Mouse (Mus musculus): ENCODE measurements around the gene Gm48551. TPM values are rescaled to one million over a fixed set of nuclear protein-coding genes. Genes with fewer than 3 reads are reported as not detected.

Gene Gm48551
- total and polyA plus RNA-seq, 2 experiments from 2014 or later, result 0.88 to 10.2 TPM

- Histone ChIP-seq H3K27me3 (ENCODE audit: insufficient read depth, low read length) (no peaks in the 10 kb centered on the region), H3K4me3 (ENCODE audit: low read depth, low read length) (no peak overlapping the region), H3K9ac (replicated peaks; ENCODE audit: low read length, poor library complexity, severe bottlenecking) (0 out of 2 replicates have a peak overlapping the region, but pooled peaks have one; percentile 33), H3K4me1 (ENCODE audit: insufficient read depth, low read length) (no peaks in the 10 kb centered on the region), H3K36me3 (ENCODE audit: insufficient read depth, low read length) (peaks cover 22% of the 10 kb centered on the region), H3K9me3 (ENCODE audit: low read length) (no peaks in the 10 kb centered on the region), H3K27ac (ENCODE audit: low read depth, low read length) (no peak overlapping the region), H3K4me2 (ENCODE audit: low read depth, low read length, poor library complexity, severe bottlenecking) (no peak overlapping the region)
- ATAC-seq (ENCODE audit: low FRiP score) (no peak), DNase-seq (ENCODE audit: low spot score) (no peak)
- TF ChIP-seq CTCF (IDR thresholded peaks at IDR 0.05), result no peak
- 89% methylated on average over 6 of the region's 6 CpGs for WGBS
Measured at GRCm38 (mm10) chr10:81392270-81392669, 8.0 kb downstream of the Gm48551 start.

DNA sequence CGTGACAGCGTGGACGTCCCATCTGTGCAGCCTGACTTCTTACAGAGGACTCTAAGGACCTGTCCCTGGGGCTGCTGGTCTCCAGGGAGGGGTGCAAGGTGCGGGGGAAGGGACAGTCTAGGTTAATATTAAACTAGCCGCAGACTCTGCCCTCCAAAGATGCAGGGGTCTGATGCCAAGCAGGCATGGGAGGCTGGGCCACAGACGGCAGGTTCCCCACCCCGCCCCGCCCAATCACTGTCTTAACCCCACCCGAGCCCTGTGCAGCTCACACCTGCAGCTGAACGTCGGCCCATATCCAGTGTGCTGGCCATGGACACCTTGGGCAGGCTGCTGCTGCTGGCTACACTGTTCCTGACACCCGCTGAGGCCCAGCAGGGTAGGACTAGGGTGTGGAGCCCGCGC, 8.5 kb downstream of the Gm48551 start, which contains the start of gene Smim24:
TSS of gene Smim24 (plus strand) at position 271 of the 405 bp plus-strand sequence.
- Histone ChIP-seq H3K27ac (ENCODE audit: low read depth, low read length) (no peak within 1 kb of the TSS), H3K27me3 (ENCODE audit: insufficient read depth, low read length) (no peaks in the 10 kb centered on the region), H3K4me1 (ENCODE audit: insufficient read depth, low read length) (no peaks in the 10 kb centered on the region), H3K36me3 (ENCODE audit: insufficient read depth, low read length) (peaks cover 18% of the 10 kb centered on the region), H3K4me2 (ENCODE audit: low read depth, low read length, poor library complexity, severe bottlenecking) (peak within 1 kb of the TSS; percentile 35), H3K9me3 (ENCODE audit: low read length) (no peaks in the 10 kb centered on the region), H3K4me3 (ENCODE audit: low read depth, low read length) (peak within 1 kb of the TSS; percentile 10; the same call in 1 of the 2 replicates), H3K9ac (replicated peaks; ENCODE audit: low read length, poor library complexity, severe bottlenecking) (peak within 1 kb of the TSS; percentile 33; the same call in 1 of the 2 replicates)
- TF ChIP-seq CTCF (IDR thresholded peaks at IDR 0.05), result no peak
- 63% methylated on average over 14 of the region's 14 CpGs for WGBS
- no peak for ATAC-seq (ENCODE audit: low FRiP score)
- no peak for DNase-seq (ENCODE audit: low spot score)

- no peak for DNase-seq (ENCODE audit: low spot score)
- Histone ChIP-seq H3K9ac (replicated peaks; ENCODE audit: low read length, poor library complexity, severe bottlenecking) (peak overlapping the region; percentile 33; the same call in 1 of the 2 replicates), H3K4me3 (ENCODE audit: low read depth, low read length) (peak overlapping the region; percentile 10; the same call in 1 of the 2 replicates), H3K4me1 (ENCODE audit: insufficient read depth, low read length) (no peaks in the 10 kb centered on the region), H3K9me3 (ENCODE audit: low read length) (no peaks in the 10 kb centered on the region), H3K27ac (ENCODE audit: low read depth, low read length) (no peak overlapping the region), H3K4me2 (ENCODE audit: low read depth, low read length, poor library complexity, severe bottlenecking) (peak overlapping the region; percentile 35), H3K27me3 (ENCODE audit: insufficient read depth, low read length) (no peaks in the 10 kb centered on the region), H3K36me3 (ENCODE audit: insufficient read depth, low read length) (peaks cover 15% of the 10 kb centered on the region)
- no peak for ATAC-seq (ENCODE audit: low FRiP score)
- TF ChIP-seq CTCF (IDR thresholded peaks at IDR 0.05), result no peak
- 8% methylated on average over 19 of the region's 19 CpGs for WGBS
Measured at GRCm38 (mm10) chr10:81393456-81394063, 9.3 kb downstream of the Gm48551 start.

DNA sequence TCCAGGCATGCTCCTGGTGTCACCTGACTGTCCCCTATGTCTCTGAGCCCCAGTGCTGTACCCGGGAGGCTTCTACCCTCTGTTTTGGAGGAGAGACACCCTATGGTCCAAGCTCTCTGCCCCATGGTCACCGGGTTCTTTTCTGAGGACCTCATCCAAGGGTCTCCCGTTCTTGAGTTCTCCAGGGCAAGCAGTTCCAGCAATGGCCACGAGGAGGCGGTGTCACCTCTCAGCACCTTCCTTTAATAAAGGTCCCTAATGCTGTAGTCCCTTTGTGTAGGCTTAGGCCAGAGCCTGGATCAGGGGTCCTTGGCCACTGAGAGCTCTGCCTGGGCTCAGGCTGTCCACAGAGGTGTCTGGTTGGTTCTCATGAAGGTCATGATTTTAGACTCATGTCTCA, 10.9 kb downstream of the Gm48551 start:
- peaks cover 19% of the 10 kb centered on the region for H3K36me3 ChIP-seq (ENCODE audit: insufficient read depth, low read length)
- no peak overlapping the region for H3K9ac ChIP-seq (replicated peaks; ENCODE audit: low read length, poor library complexity, severe bottlenecking)
- H3K27ac ChIP-seq (ENCODE audit: low read depth, low read length), result no peak overlapping the region
- TF ChIP-seq CTCF (IDR thresholded peaks at IDR 0.05), result peak; percentile 90
- DNase-seq (ENCODE audit: low spot score) (peak; percentile 57), ATAC-seq (ENCODE audit: low FRiP score) (no peak)
- no peak overlapping the region for H3K4me2 ChIP-seq (ENCODE audit: low read depth, low read length, poor library complexity, severe bottlenecking)
- H3K4me1 ChIP-seq (ENCODE audit: insufficient read depth, low read length), result no peaks in the 10 kb centered on the region
- no peak overlapping the region for H3K4me3 ChIP-seq (ENCODE audit: low read depth, low read length)
- WGBS, result 12% methylated on average over 5 of the region's 5 CpGs
- no peaks in the 10 kb centered on the region for H3K27me3 ChIP-seq (ENCODE audit: insufficient read depth, low read length)
- H3K9me3 ChIP-seq (ENCODE audit: low read length), result no peaks in the 10 kb centered on the region

- no peak overlapping the region for H3K4me2 ChIP-seq (ENCODE audit: low read depth, low read length, poor library complexity, severe bottlenecking)
- ATAC-seq (ENCODE audit: low FRiP score) (no peak), DNase-seq (ENCODE audit: low spot score) (no peak)
- 74% methylated on average over 4 of the region's 4 CpGs for WGBS
- TF ChIP-seq CTCF (IDR thresholded peaks at IDR 0.05), result no peak
- H3K27me3 ChIP-seq (ENCODE audit: insufficient read depth, low read length), result no peaks in the 10 kb centered on the region
- no peaks in the 10 kb centered on the region for H3K4me1 ChIP-seq (ENCODE audit: insufficient read depth, low read length)
- no peaks in the 10 kb centered on the region for H3K9me3 ChIP-seq (ENCODE audit: low read length)
- no peak overlapping the region for H3K4me3 ChIP-seq (ENCODE audit: low read depth, low read length)
- no peak overlapping the region; the same call in 1 of the 2 replicates for H3K9ac ChIP-seq (replicated peaks; ENCODE audit: low read length, poor library complexity, severe bottlenecking)
- H3K36me3 ChIP-seq (ENCODE audit: insufficient read depth, low read length), result peaks cover 25% of the 10 kb centered on the region
- no peak overlapping the region for H3K27ac ChIP-seq (ENCODE audit: low read depth, low read length)
Measured at GRCm38 (mm10) chr10:81395865-81396264, 11.6 kb downstream of the Gm48551 start.

- Histone ChIP-seq H3K36me3 (ENCODE audit: insufficient read depth, low read length) (peaks cover 22% of the 10 kb centered on the region), H3K4me3 (ENCODE audit: low read depth, low read length) (no peak overlapping the region), H3K27ac (ENCODE audit: low read depth, low read length) (no peak overlapping the region), H3K9me3 (ENCODE audit: low read length) (no peaks in the 10 kb centered on the region), H3K4me1 (ENCODE audit: insufficient read depth, low read length) (no peaks in the 10 kb centered on the region), H3K9ac (replicated peaks; ENCODE audit: low read length, poor library complexity, severe bottlenecking) (no peak overlapping the region), H3K4me2 (ENCODE audit: low read depth, low read length, poor library complexity, severe bottlenecking) (no peak overlapping the region), H3K27me3 (ENCODE audit: insufficient read depth, low read length) (no peaks in the 10 kb centered on the region)
- DNase-seq (ENCODE audit: low spot score) (no peak), ATAC-seq (ENCODE audit: low FRiP score) (no peak)
- 48% methylated on average over 5 of the region's 5 CpGs for WGBS
- TF ChIP-seq CTCF (IDR thresholded peaks at IDR 0.05), result no peak
Measured at GRCm38 (mm10) chr10:81396749-81397148, 12.5 kb downstream of the Gm48551 start.

Data from midbrain, postnatal 0 days (tissue).